Mouse (Mus musculus) bone marrow, adult 2 months (tissue): Measurements from ENCODE around the gene Gm49510.

ENCODE experiments used
- CTCF ChIP-seq: fragments of 200-500 bp; IDR thresholded peaks from 2 replicates; pipeline ENCODE4 v1.5.1; 2011; ENCODE audit warnings: low read length, control low read depth; ENCODE audit not compliant: control insufficient read depth, insufficient read depth
- POLR2A ChIP-seq: fragments of 200-500 bp; IDR thresholded peaks from 2 replicates; pipeline ENCODE4 v1.6.1; 2011; ENCODE audit warnings: low read depth, mild to moderate bottlenecking, control low read depth, low read length, borderline replicate concordance; ENCODE audit not compliant: control insufficient read depth

DNA sequence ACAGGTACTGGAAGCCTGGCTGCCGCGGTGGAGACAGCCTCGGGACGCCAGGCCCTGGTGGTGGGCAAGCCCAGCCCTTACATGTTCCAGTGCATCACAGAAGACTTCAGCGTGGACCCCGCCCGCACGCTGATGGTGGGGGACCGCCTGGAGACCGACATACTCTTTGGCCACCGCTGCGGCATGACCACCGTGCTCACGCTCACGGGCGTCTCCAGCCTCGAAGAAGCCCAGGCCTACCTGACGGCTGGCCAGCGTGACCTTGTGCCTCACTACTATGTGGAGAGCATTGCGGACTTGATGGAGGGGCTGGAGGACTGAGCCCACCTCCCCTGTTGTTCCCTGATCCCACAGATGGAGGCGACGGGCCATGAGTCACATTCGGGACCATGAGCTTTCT is 18.7 kb downstream of the Gm49510 start:
- TF ChIP-seq CTCF: no peak
- no peak for TF ChIP-seq POLR2A
